ENCODE assay signal across 19 mouse cellular contexts in the genomic region with DNA sequence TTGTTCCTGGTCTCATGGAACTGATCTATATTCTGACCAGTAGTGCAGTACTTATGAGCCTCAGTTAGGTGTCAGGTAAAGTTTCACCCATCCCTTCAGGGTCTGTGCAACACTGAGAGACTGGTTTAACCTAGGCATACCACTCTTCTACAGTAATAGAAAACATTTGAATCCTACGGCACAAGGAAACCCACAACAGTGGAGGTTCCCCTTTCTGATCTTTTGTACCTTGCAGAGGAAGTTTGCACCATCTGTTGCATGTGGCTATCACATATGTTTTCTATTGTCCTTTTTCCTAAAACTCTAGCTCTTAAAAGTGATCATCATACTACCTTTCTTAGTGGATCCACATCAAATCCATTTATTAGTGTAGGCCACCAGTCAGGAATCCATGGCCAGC. TPM values are rescaled to one million over a fixed set of nuclear protein-coding genes. Genes with fewer than 3 reads are reported as not detected.
DNase-seq lines count a peak whose midpoint lies in the region; ATAC-seq and TF ChIP-seq lines count a peak whose summit lies in the region.
"Had no signal": no experiment of that assay in that cellular context is flagged by ENCODE, and none has a peak within 500 bp of the region (broad histone marks: within the 10 kb centered on the region; RNA-seq: fewer than 3 reads in every experiment).

No protein-coding gene starts in this region.

- no peak for TF ChIP-seq CTCF in MEL (IDR thresholded peaks at IDR 0.05 in 2 of 3, conservative IDR thresholded peaks at IDR 0.05 in 1 of 3; ENCODE audit: control insufficient read depth in 1 of 3, insufficient read depth in 1 of 3, low read depth in 2 of 3, low read length in 3 of 3, poor library complexity in 1 of 3, severe bottlenecking in 1 of 3)
- TF ChIP-seq CTCF in layer of hippocampus, adult 2 months (conservative IDR thresholded peaks at IDR 0.05): no peak

- no peak for TF ChIP-seq EP300 in MEL (IDR thresholded peaks at IDR 0.05; ENCODE audit: low read depth in 1 of 2, low read length in 2 of 2)

- TF ChIP-seq POLR2A in MEL (IDR thresholded peaks at IDR 0.05; ENCODE audit: control insufficient read depth in 1 of 2, insufficient read depth in 1 of 2, low read depth in 1 of 2, low read length in 2 of 2, poor library complexity in 1 of 2): no peak

- H3K4me3 ChIP-seq in MEL (ENCODE audit: control insufficient read depth in 1 of 2, insufficient read depth in 1 of 2, low read depth in 2 of 2, low read length in 2 of 2): no peak overlapping the region
- H3K4me3 ChIP-seq in layer of hippocampus, adult 2 months: no peak overlapping the region
- no peak overlapping the region for H3K4me3 ChIP-seq in hindbrain, embryonic 11.5 days (ENCODE audit: low read depth, low read length)
- H3K4me3 ChIP-seq: embryonic facial prominence, embryonic 12.5 days; forebrain, embryonic 15.5 days; heart, embryonic 12.5 days; hindbrain, embryonic 12.5 days had no signal

- ATAC-seq in hematopoietic stem cell, adult 5-6 weeks (replicated peaks in 1 of 2; ENCODE audit: insufficient read depth in 1 of 2, low FRiP score in 2 of 2, low TSS enrichment in 1 of 2, low read depth in 1 of 2, poor library complexity in 2 of 2, severe bottlenecking in 2 of 2): peak; percentile 89 to 91
- peak; percentile 28; the same call in 1 of the 2 replicates for ATAC-seq in monocyte, adult 5-6 weeks (replicated peaks; ENCODE audit: insufficient number of reproducible peaks, low FRiP score, low TSS enrichment, poor library complexity, severe bottlenecking)
- no peak for ATAC-seq in hindbrain, embryonic 11.5 days (ENCODE audit: low FRiP score)
- ATAC-seq in CD4-positive, CD25-positive, alpha-beta regulatory T cell, adult 4 months: no peak
- ATAC-seq: forebrain, embryonic 15.5 days; hindbrain, embryonic 16.5 days; inflammation-experienced regulatory T-cells, adult 6 months had no signal

- H3K79me2 ChIP-seq in MEL (ENCODE audit: control insufficient read depth, insufficient read depth, low read length, poor library complexity): no peaks in the 10 kb centered on the region

- H3K27me3 ChIP-seq in MEL (ENCODE audit: control insufficient read depth in 1 of 2, insufficient read depth in 2 of 2, low read length in 2 of 2): no peaks in the 10 kb centered on the region
- no peaks in the 10 kb centered on the region for H3K27me3 ChIP-seq in hindbrain, embryonic 11.5 days (ENCODE audit: control insufficient read depth, insufficient read depth, low read length)
- H3K27me3 ChIP-seq: embryonic facial prominence, embryonic 12.5 days; forebrain, embryonic 15.5 days; heart, embryonic 12.5 days; hindbrain, embryonic 12.5 days had no signal

- no peaks in the 10 kb centered on the region for H3K9me3 ChIP-seq in MEL (replicated peaks; ENCODE audit: insufficient read depth, low read length)
- H3K9me3 ChIP-seq in hindbrain, embryonic 11.5 days (ENCODE audit: control insufficient read depth, low read length): no peaks in the 10 kb centered on the region
- H3K9me3 ChIP-seq: embryonic facial prominence, embryonic 12.5 days; forebrain, embryonic 15.5 days; heart, embryonic 12.5 days; hindbrain, embryonic 12.5 days had no signal

- no peak overlapping the region for H3K9ac ChIP-seq in MEL (ENCODE audit: control insufficient read depth, low read depth, low read length, poor library complexity, severe bottlenecking)
- no peak overlapping the region for H3K9ac ChIP-seq in hindbrain, embryonic 11.5 days (ENCODE audit: low read depth, low read length)
- H3K9ac ChIP-seq: embryonic facial prominence, embryonic 12.5 days; forebrain, embryonic 15.5 days; heart, embryonic 12.5 days; hindbrain, embryonic 12.5 days had no signal

- 81% methylated on average over 1 of the region's 1 CpGs for WGBS in hindbrain, embryonic 11.5 days

- H3K27ac ChIP-seq in MEL (ENCODE audit: control insufficient read depth, low read depth, low read length): no peak overlapping the region
- H3K27ac ChIP-seq in layer of hippocampus, adult 2 months: no peak overlapping the region
- H3K27ac ChIP-seq in hindbrain, embryonic 11.5 days (ENCODE audit: low read depth, low read length): no peak overlapping the region
- H3K27ac ChIP-seq: embryonic facial prominence, embryonic 12.5 days; forebrain, embryonic 15.5 days; hindbrain, embryonic 12.5 days had no signal

- DNase-seq in A20 (ENCODE audit: low read depth, low spot score): peak; percentile 26
- peak; percentile 7 for DNase-seq in MEL (ENCODE audit: low read depth, low spot score)
- no peak for DNase-seq in thymus, adult 18-20 months
- no peak for DNase-seq in layer of hippocampus, adult 2 months (ENCODE audit: low spot score in 2 of 2)
- DNase-seq in hindbrain, embryonic 11.5 days (ENCODE audit: low spot score): no peak
- DNase-seq: adrenal gland, postnatal 14 days; cerebellum, adult 8-10 months; cerebellum, postnatal 14 days; gastrocnemius, postnatal 36 days; heart, adult 18-20 months had no signal

- H3K4me1 ChIP-seq in MEL (ENCODE audit: control insufficient read depth in 1 of 2, insufficient read depth in 2 of 2, low read length in 2 of 2): no peaks in the 10 kb centered on the region
- H3K4me1 ChIP-seq in hindbrain, embryonic 11.5 days (replicated peaks; ENCODE audit: control insufficient read depth, insufficient read depth, low read length): no peaks in the 10 kb centered on the region
- H3K4me1 ChIP-seq: embryonic facial prominence, embryonic 12.5 days; forebrain, embryonic 15.5 days; heart, embryonic 12.5 days; hindbrain, embryonic 12.5 days had no signal

- no peak overlapping the region for H3K4me2 ChIP-seq in hindbrain, embryonic 11.5 days (replicated peaks; ENCODE audit: low read depth, low read length)
- H3K4me2 ChIP-seq: embryonic facial prominence, embryonic 12.5 days; forebrain, embryonic 15.5 days; heart, embryonic 12.5 days; hindbrain, embryonic 12.5 days had no signal

- H3K36me3 ChIP-seq in MEL (ENCODE audit: control insufficient read depth in 1 of 2, insufficient read depth in 2 of 2, low read length in 2 of 2): no peaks in the 10 kb centered on the region; a peak in 1 of 4 replicates
- H3K36me3 ChIP-seq in hindbrain, embryonic 11.5 days (ENCODE audit: control insufficient read depth, insufficient read depth, low read length): no peaks in the 10 kb centered on the region
- H3K36me3 ChIP-seq: embryonic facial prominence, embryonic 12.5 days; forebrain, embryonic 15.5 days; heart, embryonic 12.5 days; hindbrain, embryonic 12.5 days had no signal

- no peak for TF ChIP-seq RAD21 in MEL (IDR thresholded peaks at IDR 0.05; ENCODE audit: low read depth, low read length)

TF ChIP-seq in MEL, 35 proteins besides CTCF, POLR2A, EP300 and RAD21:
- TF ChIP-seq CHD2 (IDR thresholded peaks at IDR 0.05; ENCODE audit: low read length) (no peak), ZMIZ1 (IDR thresholded peaks at IDR 0.05; ENCODE audit: low read depth, low read length) (no peak), POLR2AphosphoS5 (IDR thresholded peaks at IDR 0.05; ENCODE audit: borderline replicate concordance, low read depth, low read length) (no peak)

RNA-seq across cellular contexts. Expression of gene Alcam, which starts 10.7 kb away (rescaled TPM):
- total RNA-seq in MEL (2012; rRNA removed): not detected in 2 replicates
- not detected for polyA plus RNA-seq in MEL (2012; ENCODE audit: insufficient read depth in 1 of 2, insufficient read length in 2 of 2, low read depth in 1 of 2, low replicate concordance in 2 of 2, missing spikeins in 1 of 2)
- total RNA-seq in hematopoietic stem cell, adult 5-6 weeks (2017): 47.7 and 96.1 TPM in 2 replicates
- total RNA-seq in monocyte, adult 5-6 weeks (2017): 77.2 to 82.4 TPM (median 80.4 TPM) in 3 replicates
- 100 to 1,000 TPM; 113 to 116 TPM for total RNA-seq in layer of hippocampus, adult 2 months (2021)
- 57.6 and 84.9 TPM in 2 replicates for polyA plus RNA-seq in hindbrain, embryonic 11.5 days (2014; fragmentation: Nextera tagmentation; extraction: Ambion mirVana)
- polyA plus RNA-seq in CD4-positive, CD25-positive, alpha-beta regulatory T cell, adult 4 months (2017; shearing (Covaris generic)): 1 to 10 TPM; 3.6 to 8.8 TPM

Comparison
In these comparisons a context has a peak if more than half of its experiments do, and no peak if none do; other contexts are left out.
1. DNase-seq: peak in A20 (single experiment) and MEL (single experiment); none in thymus, adult 18-20 months (0 of 2), layer of hippocampus, adult 2 months (0 of 2) and hindbrain, embryonic 11.5 days (single experiment).
2. ATAC-seq: peak in hematopoietic stem cell, adult 5-6 weeks (2 of 2) and monocyte, adult 5-6 weeks (single experiment); none in hindbrain, embryonic 11.5 days (single experiment) and CD4-positive, CD25-positive, alpha-beta regulatory T cell, adult 4 months (single experiment).
3. RNA of gene Alcam, which starts 10.7 kb away (total RNA-seq): 113 to 116 TPM in layer of hippocampus, adult 2 months, 77.2 to 82.4 TPM in monocyte, adult 5-6 weeks and 47.7 to 96.1 TPM in hematopoietic stem cell, adult 5-6 weeks; not detected in MEL; every median in the first group is over 10 times any median in the second.